Mouse (Mus musculus): ENCODE data around the gene Prap1.

The Prap1 gene

DNA sequence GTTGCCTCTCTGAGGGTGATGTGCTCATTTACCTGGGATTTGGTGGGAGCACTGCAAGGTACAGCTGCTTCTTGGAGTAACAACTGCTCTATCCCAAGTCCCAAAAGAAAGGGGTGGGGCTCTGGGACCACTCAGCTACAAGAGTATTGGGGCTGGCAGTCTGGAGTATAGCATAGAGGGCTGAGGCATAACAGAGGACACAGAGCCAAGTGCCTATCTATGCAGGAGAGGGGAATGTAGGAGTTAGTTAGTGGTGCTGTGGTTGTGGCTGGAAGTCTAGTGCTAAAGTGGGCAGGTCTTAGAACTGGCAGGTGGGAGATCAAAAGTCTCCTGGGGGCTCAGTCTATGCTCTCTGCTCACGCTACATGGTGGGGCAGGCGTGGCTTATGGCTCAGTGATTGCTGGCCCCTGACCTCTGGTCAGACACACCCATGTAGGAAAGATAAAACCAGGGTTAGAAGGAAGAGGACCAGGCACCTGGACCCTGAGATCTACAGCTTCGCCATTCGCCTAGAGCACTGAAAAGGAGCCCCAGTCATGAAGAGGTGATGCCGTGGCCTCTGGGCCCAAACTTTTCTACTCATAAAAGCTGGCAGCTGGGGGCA lies at the start of gene Prap1:
TSS of gene Prap1 (plus strand) at position 472 of the 605 bp plus-strand sequence.
- DNase-seq (ENCODE audit: low read depth, low spot score) = no peak

DNA sequence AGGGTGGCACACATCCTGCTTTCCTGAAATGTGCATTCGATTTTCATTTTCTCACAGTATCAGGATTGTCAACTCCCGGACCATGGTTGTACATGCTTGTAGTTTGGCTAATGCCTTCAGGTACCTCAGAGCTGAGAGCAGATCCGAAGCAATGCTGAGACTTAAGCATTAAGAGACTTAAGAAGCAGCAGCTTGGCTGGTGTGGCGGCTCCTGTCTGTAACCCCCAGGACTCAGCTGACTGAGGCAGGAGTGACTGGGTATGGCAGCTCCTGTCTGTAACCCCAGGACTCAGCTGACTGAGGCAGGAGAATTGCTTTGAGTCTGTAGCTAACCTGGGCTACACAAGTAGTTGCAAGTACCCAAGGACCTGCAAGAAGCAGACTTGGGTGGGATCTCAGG lies 47.6 kb upstream of the Prap1 start:
- DNase-seq (ENCODE audit: low read depth, low spot score) = no peak

DNA sequence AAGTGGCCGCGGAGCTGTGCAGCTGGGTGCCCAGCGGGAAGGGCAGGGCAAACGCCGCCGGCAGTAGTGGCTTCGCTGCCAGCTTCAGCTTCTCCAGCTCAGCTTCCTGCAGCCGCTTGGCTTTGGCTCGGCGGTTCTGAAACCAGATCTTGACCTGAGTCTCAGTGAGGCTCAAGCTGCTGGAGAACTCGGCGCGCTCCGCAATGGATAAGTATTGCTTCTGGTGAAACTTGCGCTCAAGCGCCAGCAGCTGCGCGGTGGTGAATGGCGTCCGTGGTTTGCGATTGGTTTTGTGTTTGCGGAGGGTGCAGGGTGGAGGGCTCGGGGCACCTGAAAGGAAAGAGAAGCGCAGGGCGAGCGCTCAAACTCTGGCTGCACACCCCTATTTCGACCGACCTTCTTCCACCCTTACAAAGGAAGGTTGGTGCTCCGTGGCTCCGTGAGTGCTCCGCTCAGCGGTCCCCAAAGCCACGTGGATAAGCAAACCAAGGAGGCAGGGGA lies 45.3 kb upstream of the Prap1 start:
- DNase-seq (ENCODE audit: low read depth, low spot score) = peak; percentile 43

DNA sequence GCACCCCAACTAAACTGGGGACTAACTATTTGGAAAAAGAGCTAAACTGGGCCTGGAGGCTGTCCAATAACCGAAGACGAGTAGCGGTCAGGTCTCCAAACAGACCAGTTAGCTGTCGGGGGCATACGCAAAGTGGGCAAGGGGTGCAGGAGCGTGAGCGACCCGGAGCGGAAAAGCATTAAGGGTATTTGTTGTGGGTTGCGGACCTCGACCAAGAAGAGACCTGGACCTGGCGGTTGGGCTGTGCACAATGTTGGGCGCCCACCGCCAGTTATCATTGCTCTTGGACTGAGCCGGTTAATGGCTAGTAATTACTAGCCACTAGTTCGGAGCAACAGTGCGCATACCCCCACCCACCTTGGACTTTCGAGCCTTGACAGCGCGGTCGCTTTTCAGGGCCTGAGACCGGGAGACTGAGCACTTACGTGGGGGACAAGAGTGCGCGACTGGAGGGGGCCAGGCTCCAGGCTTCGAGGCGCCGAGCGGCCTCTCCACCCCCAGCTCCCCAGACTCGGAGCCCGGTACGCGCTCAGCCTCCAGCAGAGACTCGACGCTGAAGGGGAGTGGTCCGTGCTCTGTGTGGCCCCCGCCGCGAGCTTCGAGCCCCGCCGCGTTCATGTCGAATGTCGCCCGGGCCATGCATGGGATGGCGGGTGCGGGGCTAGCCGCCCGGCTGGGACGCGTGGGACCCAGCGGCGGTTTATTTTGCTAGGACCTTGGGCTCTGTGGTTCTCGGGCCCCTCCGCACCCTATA lies 44.7 kb upstream of the Prap1 start, which contains the start of gene Msx3:
TSS of gene Msx3 (minus strand) at position 729 of the 754 bp plus-strand sequence.
- peak; percentile 18 for DNase-seq (ENCODE audit: low read depth, low spot score)

DNA sequence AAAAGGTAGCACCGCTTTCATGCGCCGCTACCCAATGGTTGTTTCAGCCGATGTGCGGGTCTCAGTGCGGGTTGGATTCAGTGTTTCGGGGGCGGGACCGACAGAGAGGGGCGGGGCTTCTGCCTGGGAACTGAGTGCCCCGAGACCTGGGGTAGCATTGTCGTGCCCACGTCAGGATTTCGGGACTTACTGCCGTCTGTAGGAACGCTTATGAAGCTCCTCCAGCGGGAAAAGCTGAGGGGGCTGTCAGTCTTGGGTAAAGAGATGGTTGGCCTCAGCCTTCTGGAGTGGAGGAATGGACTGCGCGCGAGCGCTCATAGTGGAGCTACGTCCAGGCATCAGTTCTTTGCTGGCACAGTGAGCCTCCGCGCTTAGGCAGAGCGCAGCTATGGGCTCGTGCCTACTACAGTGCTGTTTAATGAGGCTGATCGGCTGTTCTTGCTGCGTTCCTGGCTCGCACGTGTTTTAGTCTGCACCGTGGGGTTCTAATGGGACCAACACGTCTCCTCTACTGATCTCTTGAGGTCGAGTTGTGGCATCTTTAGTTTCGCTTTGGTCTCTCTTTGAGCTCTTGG lies 44.0 kb upstream of the Prap1 start:
- peak; percentile 70 for DNase-seq (ENCODE audit: low read depth, low spot score)

DNA sequence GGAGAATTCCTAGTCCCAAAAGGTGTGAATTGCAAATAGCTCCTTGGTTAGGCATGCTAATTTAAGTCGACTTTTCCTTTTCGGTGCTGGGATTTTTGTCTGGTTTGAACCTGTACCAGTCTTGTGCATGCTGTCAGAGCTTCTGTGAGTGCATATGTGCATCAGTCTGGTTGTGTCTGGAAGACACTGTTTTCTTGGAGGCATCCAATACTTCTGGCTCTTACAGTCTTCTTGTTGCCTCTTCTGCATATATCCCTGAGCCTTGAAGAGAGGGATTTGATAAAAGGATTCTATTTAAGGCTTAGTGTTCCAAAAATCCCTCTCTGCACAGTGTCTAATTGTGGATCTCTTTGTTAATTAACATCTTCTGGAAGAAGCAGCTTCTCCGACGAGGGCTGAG lies 39.1 kb upstream of the Prap1 start:
- no peak for DNase-seq (ENCODE audit: low read depth, low spot score)

DNA sequence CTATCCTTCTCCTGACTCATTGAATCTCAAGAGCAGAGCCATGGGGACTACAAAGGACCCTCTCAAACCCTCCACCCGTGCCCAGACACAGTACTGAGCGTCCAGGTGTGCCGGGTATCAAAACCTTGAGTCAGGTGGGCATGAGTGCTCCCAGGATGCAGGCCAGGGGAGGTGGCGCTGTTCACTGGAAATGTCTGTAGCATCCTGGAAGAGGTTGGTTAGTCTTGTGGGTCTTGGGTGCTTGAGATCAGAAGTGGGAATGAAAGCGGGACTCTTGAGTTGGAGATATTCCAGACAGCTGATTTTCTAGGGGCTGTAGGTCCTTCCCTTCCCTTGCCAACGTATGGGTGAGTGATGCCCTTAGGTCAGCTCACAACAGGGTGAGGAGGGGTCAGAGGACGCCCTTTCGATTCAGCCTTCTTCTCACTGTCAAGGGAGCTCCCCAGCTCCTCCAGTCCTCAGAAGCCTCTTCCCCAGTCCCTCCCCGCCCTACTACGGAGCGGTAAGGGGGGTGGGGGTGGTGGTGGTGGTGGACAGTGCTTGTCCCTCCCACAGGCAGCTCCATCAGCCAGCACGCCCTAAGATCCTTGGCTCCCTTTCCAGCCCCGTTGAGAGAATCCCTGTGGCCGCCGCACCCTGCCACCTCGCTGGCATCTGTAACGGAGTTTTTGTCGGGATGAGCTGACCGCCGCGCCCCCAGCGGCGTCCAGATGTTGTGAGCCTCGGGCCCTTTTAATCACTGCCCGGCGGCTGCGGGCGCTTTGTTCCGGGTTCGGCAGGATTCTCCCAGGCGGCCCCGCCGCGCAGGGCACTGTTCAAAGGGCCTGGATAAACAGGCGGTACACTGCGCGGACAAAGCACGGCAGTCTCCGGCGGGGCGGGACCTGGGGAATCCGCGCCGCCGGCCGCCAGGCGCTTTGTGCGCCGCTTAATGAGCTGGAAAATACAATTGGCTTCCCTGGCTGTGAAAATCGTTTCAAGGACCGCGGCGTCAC lies 35.5 kb upstream of the Prap1 start:
- DNase-seq (ENCODE audit: low read depth, low spot score) = peak; percentile 68

DNA sequence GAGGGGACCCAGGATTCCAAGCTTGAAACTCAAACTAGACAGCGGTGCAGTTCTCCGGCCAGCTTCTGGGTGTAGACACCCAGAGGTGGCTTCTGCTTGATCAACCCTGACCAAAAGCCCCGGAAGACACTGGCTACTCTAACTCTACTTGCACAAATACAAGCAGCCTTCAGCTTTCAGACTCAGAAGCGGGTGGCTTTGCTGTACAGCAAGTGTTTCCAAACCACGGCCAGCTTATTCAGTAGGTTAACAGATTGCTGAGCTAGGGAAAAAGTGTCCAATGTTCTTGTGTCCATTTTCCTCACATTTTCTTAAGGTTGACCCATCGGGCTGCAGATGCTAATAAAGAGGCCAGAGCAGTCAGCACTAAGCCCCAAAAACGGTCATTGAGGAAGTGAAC lies 34.7 kb upstream of the Prap1 start:
- no peak for DNase-seq (ENCODE audit: low read depth, low spot score)

DNA sequence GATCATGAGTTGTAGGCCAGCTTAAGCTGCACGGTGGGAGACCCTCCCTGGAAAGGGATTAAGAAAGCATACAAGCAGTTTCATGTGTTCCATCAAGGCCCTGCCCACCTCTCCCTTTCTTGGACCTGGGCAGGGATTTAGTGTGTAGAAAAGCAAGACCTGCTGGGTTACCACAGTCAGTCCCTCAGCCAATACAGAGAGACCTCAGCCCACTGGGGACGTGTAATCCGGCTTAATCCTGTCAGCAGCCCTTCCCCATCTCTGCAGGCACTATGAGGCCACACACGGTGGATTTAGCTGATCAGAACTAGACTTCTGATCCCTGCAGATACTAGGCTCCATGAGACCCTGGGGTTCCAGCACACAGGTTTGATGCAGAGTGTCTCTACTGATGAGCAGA lies 33.6 kb upstream of the Prap1 start:
- DNase-seq (ENCODE audit: low read depth, low spot score) = no peak

DNA sequence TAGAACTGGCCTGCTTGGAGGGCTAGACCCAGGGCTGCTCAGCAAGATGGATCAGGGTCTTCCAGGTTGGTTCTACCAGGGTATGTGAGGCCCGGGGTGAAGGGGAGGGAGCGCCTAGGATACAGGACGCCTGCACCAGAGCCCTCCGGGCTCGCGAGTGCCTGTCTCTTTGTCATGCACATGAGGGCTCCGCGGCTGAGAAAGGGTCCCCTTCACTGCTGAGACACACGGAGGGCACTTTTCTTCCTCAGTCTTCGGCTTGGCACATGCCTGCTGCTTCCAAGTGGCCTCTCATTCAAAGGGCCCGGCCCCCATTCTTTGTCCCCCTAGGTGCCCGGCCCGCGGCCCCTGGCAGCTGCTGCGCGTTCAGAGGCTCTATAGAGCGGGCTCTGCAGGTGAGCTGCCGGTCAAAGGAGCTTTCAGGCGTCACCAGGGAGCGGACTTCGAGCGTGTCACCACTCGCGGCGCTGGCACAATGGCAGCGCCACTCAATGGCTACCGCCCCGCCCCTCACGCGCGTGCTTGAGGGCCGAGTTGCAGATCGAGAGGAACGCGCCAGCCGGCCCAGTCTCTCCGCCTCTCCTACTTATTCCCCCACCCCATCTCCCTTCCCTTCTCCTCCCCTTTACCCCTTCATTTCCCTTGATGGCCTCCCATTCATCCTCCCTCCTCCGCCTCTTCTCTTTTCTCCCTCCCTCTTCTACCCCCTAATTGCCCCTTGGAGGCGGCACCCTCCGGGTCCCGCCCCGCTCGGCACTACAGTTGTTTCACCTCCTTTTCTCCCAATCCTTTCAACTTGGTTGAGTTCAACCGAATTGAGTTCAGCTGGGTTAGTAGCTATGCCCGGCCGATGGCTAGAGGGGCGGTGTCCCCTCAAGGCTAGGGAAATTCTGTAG lies 32.0 kb upstream of the Prap1 start:
- peak; percentile 77 for DNase-seq (ENCODE audit: low read depth, low spot score)

DNA sequence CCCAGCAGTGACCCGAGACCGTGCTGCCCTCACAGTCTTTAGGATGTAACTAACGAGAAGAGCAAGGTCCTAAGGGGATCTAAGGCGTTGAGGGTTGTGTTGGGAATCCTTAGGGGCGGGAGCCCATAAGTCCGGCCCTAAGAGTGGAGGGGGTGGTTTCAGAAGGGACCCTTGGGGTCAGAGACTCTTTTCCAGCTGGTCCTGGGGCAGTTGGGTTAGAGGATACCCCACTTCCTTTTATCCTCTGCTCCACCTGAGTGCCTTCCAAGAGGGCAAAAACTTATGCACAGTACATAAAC lies 31.4 kb upstream of the Prap1 start:
- DNase-seq (ENCODE audit: low read depth, low spot score) = no peak

DNA sequence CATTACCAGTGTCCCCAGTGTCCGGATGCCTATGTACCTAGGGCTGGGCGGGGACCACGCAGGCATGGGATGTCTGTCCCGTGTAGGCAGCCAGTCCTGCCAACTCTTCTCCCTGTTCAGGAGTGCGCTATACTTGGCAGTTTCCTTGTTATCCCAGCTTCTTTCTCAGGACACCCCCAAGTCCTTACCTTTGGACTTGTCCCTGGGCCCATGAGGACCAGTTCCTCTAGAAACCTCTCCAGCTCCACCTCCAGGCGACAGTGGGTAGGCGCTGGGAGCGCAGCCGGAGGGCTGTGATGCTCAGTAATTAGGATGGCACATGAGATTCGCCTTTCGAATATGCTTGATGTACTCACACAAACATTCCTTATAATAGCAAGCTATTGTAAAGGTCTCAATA lies 30.9 kb upstream of the Prap1 start:
- peak; percentile 56 for DNase-seq (ENCODE audit: low read depth, low spot score)

DNA sequence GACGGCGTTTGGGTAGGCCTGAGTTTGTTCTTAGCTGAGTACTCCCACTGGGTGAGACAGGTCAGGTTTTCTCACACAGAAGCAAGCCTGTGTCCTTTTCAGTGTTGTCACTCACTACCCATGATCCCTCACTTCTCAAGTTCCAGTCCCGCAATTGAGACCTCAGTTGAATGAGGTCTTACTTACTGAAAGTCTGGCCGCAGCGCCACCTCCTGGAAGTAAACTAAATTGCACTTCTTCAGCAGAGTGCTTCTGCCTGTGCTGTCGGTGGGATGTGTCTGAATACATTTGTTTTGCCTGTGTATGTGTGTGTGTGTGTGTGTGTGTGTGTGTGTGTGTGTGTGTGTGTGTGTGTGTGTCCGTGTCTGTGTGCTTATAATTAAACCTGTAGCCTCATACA lies 30.1 kb upstream of the Prap1 start:
- DNase-seq (ENCODE audit: low read depth, low spot score) = peak; percentile 85

DNA sequence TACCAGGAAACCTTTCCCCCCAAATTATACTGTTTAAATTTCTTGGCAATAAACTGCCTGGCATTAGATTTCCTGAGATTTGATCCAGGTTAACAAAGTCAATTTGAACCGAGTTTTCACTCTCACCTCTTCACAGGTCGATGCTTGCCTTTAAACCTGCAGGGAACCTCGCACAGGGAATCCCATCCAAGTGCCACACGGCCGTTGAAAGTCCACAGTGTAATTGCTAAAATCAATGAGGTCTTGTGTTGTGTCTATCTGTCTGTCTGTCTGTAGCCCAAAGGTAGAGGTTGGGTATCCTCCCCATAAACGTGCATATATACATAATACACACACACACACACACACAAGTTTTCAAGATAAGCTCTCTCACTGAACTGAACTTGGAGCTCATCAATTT lies 25.8 kb upstream of the Prap1 start:
- DNase-seq (ENCODE audit: low read depth, low spot score) = no peak

DNA sequence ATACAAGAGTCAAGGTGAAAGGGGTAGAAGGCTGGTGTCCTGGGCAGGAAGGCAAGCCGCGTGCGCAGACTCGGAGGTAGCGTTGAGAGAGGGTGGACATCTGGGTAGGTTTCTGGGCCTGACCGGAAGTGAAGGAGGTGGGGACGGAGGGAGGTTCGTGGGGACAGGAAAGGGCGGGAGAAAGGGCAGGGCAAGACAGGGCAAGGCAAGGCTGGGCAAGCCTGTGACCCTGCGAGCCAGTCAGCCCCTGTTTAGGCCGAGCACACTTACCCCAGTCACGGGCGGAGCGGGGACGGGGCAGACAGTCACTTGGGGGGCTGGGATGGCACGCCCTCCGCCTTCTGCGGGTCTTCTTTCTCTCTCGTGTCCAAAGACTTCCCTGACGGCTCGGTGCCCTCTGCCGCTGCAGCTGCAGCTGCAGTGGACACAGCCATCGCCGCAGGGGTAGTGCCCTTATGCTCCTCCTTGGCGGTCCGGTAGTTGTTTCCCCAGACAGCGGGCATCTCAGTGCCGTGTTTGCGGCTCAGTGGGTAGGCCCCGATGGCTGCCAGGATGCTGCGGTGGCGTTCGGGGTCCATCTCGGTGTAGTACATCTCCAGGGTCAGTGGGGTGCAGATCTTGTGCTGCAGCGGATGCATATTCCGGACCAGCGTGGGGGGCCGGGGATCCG lies 23.0 kb upstream of the Prap1 start:
- DNase-seq (ENCODE audit: low read depth, low spot score) = peak; percentile 15

DNA sequence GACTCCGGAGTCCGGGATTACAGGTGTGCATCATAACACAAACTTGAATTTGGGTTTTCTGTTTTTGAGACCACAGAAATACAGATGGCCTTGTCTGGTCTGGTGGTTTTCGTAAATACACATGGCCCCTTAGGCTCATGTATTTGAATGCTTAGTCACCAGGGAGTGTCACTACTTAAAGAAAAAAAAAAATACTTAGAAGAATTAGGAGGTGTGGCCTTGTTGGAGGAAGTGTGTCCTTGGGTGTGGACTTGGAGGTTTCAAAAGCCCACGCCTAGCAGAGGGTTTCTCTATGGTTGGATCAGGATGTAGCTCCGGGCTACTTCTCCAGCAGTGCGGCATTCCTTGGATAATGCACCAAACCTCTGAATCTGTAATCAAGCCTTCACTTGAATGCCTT lies 15.5 kb upstream of the Prap1 start:
- peak; percentile 69 for DNase-seq (ENCODE audit: low read depth, low spot score)

DNA sequence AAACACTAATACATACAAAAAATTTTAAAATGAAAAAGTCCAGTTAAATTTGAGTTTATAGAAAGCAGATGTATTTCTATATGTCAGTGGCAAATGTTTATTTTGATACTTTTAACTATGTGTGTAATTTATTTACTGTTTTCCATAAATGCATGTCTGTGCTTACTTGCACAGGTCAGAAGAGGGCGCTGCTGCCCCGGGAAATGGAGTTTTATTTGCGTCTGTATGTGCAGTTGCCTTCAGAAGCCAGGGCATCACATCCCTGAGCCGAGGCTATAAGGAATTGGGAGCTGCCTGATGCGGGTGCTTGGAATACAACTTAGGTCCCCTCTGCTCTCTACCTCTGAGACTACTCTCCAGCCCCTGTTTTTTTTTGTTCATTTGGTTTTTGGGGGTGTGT lies 14.5 kb upstream of the Prap1 start:
- peak; percentile 85 for DNase-seq (ENCODE audit: low read depth, low spot score)

DNA sequence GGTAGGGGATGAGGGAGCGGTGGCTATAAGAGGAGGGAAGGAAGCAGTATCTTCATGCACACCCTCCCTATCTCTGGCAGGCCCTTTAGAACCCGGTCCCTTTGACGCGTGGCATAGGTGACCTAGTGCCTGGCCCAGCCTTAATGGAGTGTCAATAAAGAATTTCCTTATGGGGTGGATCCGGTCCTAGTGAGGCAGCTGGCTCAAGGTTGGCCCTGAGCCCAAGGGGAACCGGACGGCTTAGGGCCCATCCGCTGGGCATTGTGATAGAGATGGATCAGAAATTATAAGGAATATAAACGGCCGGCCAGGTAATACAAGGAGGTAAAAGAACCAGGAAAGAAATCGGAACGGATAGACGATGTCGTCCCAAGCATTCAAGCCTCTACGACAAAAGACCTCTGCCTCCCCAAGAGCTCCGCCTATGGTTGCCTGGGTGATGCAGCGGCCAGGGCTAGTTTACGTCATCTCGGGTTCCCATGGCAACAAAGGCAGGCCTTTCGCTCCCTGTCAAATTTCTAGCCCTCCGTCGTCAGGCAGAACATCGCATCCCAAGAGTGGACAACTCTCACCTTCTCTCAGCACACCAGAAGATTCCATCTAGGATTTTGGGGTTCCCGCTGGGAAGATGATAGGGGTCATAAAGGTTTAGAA lies 12.6 kb upstream of the Prap1 start:
- DNase-seq (ENCODE audit: low read depth, low spot score) = peak; percentile 87

DNA sequence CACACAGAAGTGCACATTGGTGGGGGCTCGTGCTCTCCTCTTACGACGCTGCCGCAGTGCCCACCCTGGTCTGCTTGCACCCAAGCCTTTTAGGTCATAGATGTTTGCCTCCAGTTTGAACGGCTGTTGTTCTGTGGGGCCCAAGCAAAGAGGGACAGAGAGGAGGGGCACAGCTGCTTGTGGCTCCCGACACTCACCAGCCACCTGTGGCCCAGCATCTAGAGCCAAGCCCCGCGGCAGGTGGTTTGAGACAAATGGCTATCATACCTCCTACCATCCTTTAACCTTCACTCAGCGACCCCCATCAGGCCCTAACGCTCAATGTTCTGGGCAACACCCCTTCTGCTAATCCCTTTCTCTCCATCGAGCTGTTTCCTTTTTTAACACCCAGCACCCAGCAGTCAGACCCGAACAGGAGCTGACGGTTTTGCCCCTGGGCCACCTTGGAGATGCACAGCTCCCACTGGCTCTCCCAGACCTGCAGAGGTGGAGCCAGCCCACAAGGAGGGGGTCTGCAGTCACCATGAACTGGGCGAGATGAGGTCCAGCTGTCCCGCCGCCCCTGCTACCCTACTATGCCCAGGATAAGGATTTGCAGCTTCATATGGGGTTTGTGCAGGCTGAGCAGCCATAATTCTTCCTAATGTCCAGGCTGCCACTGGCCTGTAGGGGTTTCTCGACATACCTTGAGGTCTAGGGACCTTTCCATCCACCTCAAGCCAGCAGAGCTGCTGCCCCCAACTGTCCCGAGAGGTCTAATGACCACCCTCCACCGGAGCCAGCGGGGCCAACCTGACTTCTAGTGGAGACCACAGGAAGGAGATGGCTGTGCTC lies 11.6 kb upstream of the Prap1 start:
- no peak for DNase-seq (ENCODE audit: low read depth, low spot score)

All from ES-CJ7 (cell line).